Mouse (Mus musculus): ENCODE data around the gene Atg4d.
"Not testable (repeated sequence)": the region's sequence is repeated elsewhere in the genome, so short reads cannot be mapped to it uniquely, and the experiment has no call there.

Gene Atg4d

GRCm38 (mm10) chr9:21239465-21239848 is 25.6 kb upstream of the Atg4d start:
- DNase-seq (ENCODE audit: low spot score in 2 of 2), result no peak

GRCm38 (mm10) chr9:21241343-21241742 is 23.8 kb upstream of the Atg4d start:
- peak; percentile 75 to 86 for DNase-seq (ENCODE audit: low spot score in 2 of 2)

- DNase-seq (ENCODE audit: low spot score in 2 of 2), result no peak
Observed at GRCm38 (mm10) chr9:21243826-21244427, 21.2 kb upstream of the Atg4d start.

- DNase-seq (ENCODE audit: low spot score in 2 of 2), result peak; percentile 26 to 39
Observed at GRCm38 (mm10) chr9:21244428-21245112, 20.5 kb upstream of the Atg4d start.

GRCm38 (mm10) chr9:21245113-21245487 is 20.0 kb upstream of the Atg4d start:
- no peak for DNase-seq (ENCODE audit: low spot score in 2 of 2)

GRCm38 (mm10) chr9:21246342-21246741 is 18.8 kb upstream of the Atg4d start:
- DNase-seq (ENCODE audit: low spot score in 2 of 2), result peak; percentile 40 to 67

- peak; percentile 31 to 49 for DNase-seq (ENCODE audit: low spot score in 2 of 2)
Observed at GRCm38 (mm10) chr9:21248326-21248725, 16.8 kb upstream of the Atg4d start, which contains the start of gene S1pr5. Gene S1pr5 (minus strand): TSS chr9:21248443.

- peak; percentile 56 to 74 for DNase-seq (ENCODE audit: low spot score in 2 of 2)
Observed at GRCm38 (mm10) chr9:21249629-21250508, 15.2 kb upstream of the Atg4d start.

GRCm38 (mm10) chr9:21250509-21250908 is 14.6 kb upstream of the Atg4d start:
- DNase-seq (ENCODE audit: low spot score in 2 of 2), result no peak

- no peak for DNase-seq (ENCODE audit: low spot score in 2 of 2)
Observed at GRCm38 (mm10) chr9:21251116-21251735, 13.9 kb upstream of the Atg4d start.

- DNase-seq (ENCODE audit: low spot score in 2 of 2), result no peak
Observed at GRCm38 (mm10) chr9:21254690-21255089, 10.4 kb upstream of the Atg4d start.

- DNase-seq (ENCODE audit: low spot score in 2 of 2), result not testable (repeated sequence)
Observed at GRCm38 (mm10) chr9:21256349-21256748, 8.7 kb upstream of the Atg4d start.

GRCm38 (mm10) chr9:21260491-21261040 is 4.5 kb upstream of the Atg4d start:
- DNase-seq (ENCODE audit: low spot score in 2 of 2), result peak; percentile 44 to 52

GRCm38 (mm10) chr9:21261831-21262230 is 3.3 kb upstream of the Atg4d start:
- DNase-seq (ENCODE audit: low spot score in 2 of 2), result no peak

GRCm38 (mm10) chr9:21264272-21264999 is 657 bp upstream of the Atg4d start:
- no peak for DNase-seq (ENCODE audit: low spot score in 2 of 2)

- DNase-seq (ENCODE audit: low spot score in 2 of 2), result no peak
Observed at GRCm38 (mm10) chr9:21265611-21266010, 518 bp downstream of the Atg4d start.

GRCm38 (mm10) chr9:21266889-21267288 is 1.8 kb downstream of the Atg4d start:
- DNase-seq (ENCODE audit: low spot score in 2 of 2), result no peak

GRCm38 (mm10) chr9:21268305-21268704 is 3.2 kb downstream of the Atg4d start:
- no peak for DNase-seq (ENCODE audit: low spot score in 2 of 2)

- DNase-seq (ENCODE audit: low spot score in 2 of 2), result not testable (repeated sequence)
Observed at GRCm38 (mm10) chr9:21269590-21269989, 4.5 kb downstream of the Atg4d start.

- DNase-seq (ENCODE audit: low spot score in 2 of 2), result no peak
Observed at GRCm38 (mm10) chr9:21272391-21272790, 7.3 kb downstream of the Atg4d start.

- DNase-seq (ENCODE audit: low spot score in 2 of 2), result no peak
Observed at GRCm38 (mm10) chr9:21273094-21273493, 8.0 kb downstream of the Atg4d start.
